Mouse (Mus musculus): ENCODE results near the gene Hc. TPM values are rescaled to one million over a fixed set of nuclear protein-coding genes. Genes with fewer than 3 reads are reported as not detected.

The Hc gene
- total RNA-seq (2021) = under 1 TPM in 1 of 2 experiments, not detected in 1; 0.41 TPM
- long read RNA-seq = 0 reads

DNA sequence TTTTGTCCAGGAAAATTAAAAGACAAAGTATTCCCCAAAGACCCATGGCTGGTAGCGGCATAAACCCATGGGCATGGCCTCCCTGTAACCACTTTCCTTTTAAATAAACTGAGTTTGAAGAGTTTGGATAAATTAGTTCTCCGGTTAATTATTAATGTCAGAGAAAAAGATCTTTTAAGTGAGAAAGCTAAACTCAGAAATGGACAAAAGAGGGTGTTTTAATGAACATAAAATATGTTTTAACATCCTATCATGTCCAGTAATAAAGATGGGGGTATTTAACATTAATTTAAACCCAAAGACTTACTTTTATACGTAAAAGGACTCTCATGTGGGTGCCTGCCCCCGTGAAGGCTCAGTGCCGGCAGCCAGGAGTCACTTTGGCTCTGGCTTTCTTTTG, at the start of gene Hc:
Hc (minus strand) TSS at position 101 of the 400 bp plus-strand sequence.
- DNase-seq (ENCODE audit: low spot score in 2 of 2) = no peak

DNA sequence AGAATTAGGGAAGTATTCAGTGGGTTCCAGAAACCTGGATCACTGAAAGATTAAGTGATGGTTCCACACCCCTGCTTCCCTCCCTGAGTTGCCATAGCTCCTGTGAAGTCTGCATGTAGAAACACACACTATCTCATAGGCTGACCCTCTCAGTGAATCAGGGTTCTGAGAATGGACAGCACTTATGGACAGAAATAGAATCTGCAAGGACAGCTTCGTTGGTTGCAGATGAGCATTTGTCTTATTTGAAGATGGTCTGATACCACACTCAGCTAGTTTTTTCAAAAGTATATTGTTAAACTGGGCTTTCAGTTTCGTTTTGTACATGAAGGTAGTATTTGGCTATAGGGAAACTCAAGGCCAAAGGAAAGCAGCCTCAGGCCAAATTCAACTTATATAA, 49.3 kb upstream of the Hc start:
- no peak for DNase-seq (ENCODE audit: low spot score in 2 of 2)

DNA sequence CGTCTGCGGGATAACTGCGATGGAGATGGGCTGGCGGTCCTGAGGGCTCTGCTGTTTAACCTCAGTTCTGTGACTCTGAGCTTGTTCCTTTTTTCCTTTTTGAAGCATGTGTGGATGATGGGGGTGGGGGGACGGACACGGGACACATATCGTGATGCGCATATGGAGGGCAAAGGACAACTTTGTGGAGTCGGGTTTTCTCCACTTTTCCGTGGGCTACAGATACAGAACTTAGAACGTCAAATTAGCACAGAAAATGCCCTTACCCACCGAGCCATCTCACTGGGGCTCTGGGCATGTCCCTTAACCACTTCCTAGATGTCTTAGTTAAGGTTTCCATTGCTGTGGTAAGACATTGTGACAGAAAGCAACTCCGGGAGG, 48.7 kb upstream of the Hc start:
- no peak for DNase-seq (ENCODE audit: low spot score in 2 of 2)

- peak; percentile 88 to 95 for DNase-seq (ENCODE audit: low spot score in 2 of 2)
Measured at GRCm38 (mm10) chr2:35109141-35109923, 48.1 kb upstream of the Hc start, which contains the start of gene Cntrl. Gene Cntrl (plus strand): TSS chr2:35109492.

DNA sequence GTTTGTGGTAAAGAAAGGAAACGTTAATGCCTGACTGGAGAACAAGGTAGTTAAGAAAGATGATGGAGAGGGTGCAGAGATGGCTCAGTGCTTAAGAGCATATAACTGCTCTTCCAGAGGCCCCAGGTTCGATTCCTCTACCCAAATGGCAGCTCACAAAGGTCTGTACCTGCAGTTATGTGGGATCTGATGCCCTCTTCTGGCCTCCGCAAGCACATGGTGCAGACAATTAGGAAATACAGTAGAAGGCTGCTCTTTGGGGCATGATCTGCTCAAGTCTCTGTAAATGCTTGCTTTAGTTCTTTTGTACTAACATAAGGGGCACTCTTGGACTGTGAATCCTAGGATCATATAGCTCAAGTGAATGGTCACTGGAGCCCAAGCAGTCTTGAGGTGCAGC, 47.5 kb upstream of the Hc start:
- peak; percentile 21 to 68 for DNase-seq (ENCODE audit: low spot score in 2 of 2)

GRCm38 (mm10) chr2:35107984-35108635, 46.9 kb upstream of the Hc start:
- peak in 1 of 2 experiments; percentile 14 for DNase-seq (ENCODE audit: low spot score in 2 of 2)

GRCm38 (mm10) chr2:35104843-35105242, 43.6 kb upstream of the Hc start:
- no peak for DNase-seq (ENCODE audit: low spot score in 2 of 2)

- DNase-seq (ENCODE audit: low spot score in 2 of 2) = no peak
Measured at GRCm38 (mm10) chr2:35103558-35103957, 42.3 kb upstream of the Hc start.

DNA sequence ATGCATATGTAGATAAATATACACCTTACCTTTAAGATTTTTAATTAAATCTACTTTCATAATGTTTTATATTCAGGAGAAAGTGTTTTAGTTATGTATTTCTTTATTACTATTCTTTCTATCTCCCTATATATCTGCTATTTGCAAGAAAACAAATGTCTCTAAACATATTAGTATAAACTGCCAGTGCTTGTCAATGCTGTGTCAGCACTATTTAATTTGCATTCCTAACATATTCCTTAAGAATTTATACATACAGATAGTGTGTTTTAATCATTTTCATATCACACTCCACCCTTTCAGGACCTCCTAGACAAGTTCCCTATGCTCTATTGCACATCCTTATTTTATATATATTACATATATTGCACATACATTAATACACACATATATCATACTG, 41.5 kb upstream of the Hc start:
- no peak for DNase-seq (ENCODE audit: low spot score in 2 of 2)

DNA sequence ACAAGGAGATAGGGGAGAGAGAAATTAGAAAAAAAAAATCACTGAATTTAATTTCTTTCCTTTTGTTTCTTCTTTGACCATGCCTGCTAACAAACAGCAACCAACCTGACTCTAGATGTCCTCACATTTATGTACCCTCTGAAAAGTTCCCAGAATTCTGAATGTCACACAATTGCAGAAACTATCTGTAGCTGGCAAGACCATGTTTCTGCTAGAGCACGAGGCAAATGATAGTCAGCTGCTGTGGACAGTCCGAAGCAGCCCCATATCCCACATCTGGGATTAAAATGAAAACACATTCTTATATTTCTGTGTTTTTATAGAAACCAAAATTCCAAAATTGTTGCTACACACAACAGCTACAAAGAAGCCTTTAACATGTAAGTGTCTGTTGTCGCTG, 40.2 kb upstream of the Hc start, which contains the start of gene AI182371:
AI182371 (minus strand) TSS at position 101 of the 400 bp plus-strand sequence.
- DNase-seq (ENCODE audit: low spot score in 2 of 2) = no peak

GRCm38 (mm10) chr2:35100529-35100928, 39.3 kb upstream of the Hc start:
- DNase-seq (ENCODE audit: low spot score in 2 of 2) = no peak

- DNase-seq (ENCODE audit: low spot score in 2 of 2) = peak; percentile 31 to 53
Measured at GRCm38 (mm10) chr2:35087418-35087817, 26.2 kb upstream of the Hc start.

DNA sequence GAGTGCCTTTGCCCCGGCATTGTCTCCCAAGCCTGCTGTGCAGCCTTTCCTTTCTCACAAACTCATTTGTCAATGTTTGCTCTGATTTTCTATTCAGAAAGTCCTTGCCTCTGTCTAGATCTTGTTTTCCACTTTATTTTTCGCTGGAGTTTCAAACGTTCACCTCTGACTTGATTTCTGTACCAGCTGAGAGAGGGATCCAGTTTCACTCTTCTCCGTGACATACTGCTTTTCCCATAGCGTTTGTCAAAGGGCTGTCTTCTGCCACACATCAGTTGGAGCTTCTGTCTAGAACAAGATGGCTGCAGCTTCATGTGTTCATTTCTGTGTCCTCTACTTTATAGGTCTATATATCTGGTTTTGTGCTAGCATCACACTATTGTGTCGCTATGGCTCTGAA, 17.9 kb upstream of the Hc start:
- DNase-seq (ENCODE audit: low spot score in 2 of 2) = no peak

DNA sequence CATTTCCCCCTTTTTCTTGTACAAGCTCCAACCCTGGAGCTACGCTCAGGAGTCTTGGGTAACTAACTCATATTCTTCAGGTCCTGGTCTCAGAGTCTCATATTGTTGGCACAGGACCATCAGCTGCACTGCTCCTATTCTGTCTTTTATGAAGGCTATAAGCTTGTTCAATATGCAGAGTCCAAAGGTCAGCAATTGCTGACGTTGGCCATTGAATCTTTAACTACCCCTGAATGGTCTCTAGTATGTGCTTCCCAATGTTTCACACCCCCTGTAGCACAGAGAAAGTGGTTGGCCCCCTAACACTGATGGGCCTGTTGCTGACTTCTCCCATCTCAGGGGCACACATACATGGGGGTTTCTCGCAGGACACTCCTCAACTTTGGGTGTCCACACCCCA, 13.1 kb upstream of the Hc start:
- no peak for DNase-seq (ENCODE audit: low spot score in 2 of 2)

DNA sequence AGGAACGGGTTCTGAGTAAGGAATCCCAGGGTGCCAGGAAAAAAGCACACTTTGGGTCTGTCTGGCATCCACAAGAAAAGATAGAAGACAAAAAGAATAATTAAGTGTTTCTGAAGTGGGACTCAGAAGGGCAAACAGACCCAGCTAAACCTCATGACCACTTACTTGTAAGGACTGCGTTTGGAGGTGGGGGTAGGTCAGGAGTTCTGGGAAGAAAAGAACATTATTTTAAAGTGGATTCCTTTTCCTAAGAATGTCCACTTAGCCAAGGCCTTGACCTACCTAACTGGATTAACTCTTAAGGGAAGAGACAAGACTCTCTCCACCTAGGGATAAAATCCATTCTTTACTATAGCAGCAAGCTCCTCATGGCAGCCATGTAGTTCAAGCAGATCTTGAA, 11.3 kb upstream of the Hc start:
- no peak for DNase-seq (ENCODE audit: low spot score in 2 of 2)

DNA sequence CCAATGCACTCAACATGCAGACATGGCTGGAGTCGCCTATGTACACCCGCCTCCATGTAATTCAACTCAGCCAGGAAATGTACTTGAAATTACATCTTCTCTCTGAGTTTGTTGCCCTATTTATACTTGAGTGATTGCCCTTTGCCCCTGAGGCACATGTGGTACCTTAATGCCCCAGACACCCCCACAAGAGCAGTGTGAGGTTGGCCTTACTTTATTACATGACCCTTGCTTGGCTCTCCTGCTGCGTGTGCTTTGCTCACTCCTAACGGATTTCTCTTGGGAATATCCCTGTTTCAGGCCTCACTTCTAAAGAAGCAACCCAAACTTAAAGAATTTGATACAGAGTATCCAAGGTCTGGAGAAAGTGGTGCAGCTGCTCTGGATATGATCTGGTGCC, 9.0 kb upstream of the Hc start:
- no peak for DNase-seq (ENCODE audit: low spot score in 2 of 2)

- no peak for DNase-seq (ENCODE audit: low spot score in 2 of 2)
Measured at GRCm38 (mm10) chr2:35069124-35069523, 7.9 kb upstream of the Hc start.

- no peak for DNase-seq (ENCODE audit: low spot score in 2 of 2)
Measured at GRCm38 (mm10) chr2:35067117-35067516, 5.9 kb upstream of the Hc start.

DNA sequence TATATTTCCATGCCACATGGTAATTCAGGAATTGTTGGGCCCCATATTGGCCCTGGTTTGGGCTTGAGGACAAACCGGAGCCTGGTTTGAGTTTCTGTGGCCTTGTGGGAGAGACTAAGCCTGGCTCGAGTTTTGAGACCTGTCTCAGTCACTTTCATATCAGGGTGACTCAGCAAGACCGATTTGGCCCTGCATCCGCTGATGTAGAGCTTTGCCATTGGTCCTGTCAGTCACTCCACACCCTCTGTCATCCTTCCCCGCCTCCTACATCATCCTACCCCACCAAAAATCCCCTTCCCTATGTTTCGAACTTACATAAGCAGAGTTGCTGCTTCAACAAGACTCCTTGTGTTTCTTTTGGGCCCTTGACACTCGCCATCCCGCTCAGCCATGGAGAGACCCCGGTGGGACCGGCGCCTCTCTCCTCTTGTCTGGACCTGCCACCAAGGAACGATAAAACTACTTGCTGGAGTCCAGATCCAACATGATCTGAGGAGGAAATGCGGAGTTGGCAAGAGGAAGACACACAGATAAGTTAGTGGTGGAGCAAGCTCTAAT, 5.4 kb upstream of the Hc start:
- no peak for DNase-seq (ENCODE audit: low spot score in 2 of 2)

- DNase-seq (ENCODE audit: low spot score in 2 of 2) = no peak
Measured at GRCm38 (mm10) chr2:35063333-35064030, 2.2 kb upstream of the Hc start.

DNA sequence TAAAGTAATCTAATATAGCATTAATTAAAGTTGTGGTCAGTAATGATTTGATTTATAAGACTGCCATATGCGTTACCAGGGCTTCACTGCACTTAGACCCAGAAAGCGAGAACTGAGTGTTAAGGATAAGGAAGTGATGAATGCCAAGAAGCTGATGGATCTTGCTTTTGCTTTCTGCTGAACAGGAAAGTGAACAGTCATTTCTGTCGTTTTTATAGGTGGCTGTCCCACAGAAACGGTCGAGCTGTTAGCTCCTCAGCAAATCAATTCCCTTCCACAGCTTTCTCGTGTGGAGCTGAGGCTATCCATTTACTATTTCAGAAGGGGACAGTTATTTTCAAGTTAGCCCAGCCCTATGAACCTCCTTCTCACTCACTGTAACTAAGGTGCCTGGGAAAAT, 341 bp downstream of the Hc start:
- no peak for DNase-seq (ENCODE audit: low spot score in 2 of 2)

DNA sequence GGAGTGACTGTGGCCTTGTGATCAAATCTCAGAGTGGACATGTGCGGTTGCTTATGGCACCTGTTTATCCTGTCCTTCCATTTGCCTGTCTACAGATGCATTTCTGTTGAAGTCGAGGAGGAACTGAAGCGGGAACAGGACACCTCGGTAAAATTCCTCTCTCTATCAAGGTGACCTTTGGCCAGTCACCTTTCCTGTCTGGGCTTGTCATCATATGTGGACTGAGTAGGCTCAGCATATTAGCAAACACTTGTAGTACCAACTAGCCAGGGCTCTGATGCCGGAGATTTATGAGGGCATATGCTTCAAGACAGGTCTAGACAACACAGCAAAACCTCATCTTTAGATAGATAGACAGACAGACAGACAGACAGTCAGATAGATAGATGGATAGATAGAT, 982 bp downstream of the Hc start:
- DNase-seq (ENCODE audit: low spot score in 2 of 2) = no peak

All from layer of hippocampus, adult 18-20 months (tissue).